Mouse (Mus musculus): ENCODE measurements around the gene Arhgap32.
A peak's percentile ranks its signal among the peaks of the same experiment; 100 is the strongest.

The Arhgap32 gene

GRCm38 (mm10) chr9:32257882-32258281 lies 141.9 kb downstream of the Arhgap32 start:
- DNase-seq = no peak

DNA sequence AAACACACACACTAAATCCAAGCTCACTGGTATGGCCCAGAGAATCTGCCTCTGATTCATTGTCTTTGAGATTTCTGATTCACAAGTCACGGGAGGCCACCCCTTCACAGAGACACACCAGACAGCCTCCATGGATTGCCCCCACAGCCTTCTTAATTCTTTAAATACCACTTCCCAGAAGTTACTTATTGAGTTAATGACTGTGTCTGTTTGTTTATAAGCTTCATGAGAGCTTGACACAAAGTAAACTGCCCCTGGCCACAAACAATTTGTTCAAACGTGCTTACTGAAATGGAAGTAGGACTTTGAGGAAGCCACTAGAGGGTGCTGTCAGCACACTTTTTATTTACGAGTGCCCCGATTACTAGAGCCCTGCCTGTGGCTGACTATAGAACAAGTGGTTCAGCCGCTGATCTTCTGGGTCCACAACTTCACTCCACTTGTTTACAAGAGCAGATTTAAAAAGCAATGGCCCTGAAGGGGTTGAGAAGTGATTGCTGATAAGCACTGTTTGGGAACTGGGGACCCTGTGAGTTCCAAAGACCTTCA lies 156.0 kb downstream of the Arhgap32 start:
- DNase-seq = peak; percentile 52

DNA sequence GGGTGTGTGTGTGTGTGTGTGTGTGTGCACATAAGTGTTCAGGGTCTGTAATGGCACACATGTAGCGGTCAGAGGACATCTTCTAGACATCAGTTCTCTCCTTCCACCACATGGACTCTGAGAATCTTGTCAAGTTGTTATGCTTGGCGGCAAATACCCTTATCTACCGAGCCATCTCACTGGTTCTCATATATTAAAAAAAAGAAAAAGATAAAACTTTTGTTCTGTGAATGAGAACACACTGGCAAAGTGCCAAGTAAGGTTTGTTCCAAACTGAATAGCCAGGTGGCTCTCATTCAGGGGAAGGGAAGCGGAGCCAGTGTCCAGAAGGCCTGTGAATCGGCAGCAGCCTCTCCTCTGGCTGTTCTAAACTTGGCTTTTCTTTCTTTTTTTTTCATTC lies 162.1 kb downstream of the Arhgap32 start:
- DNase-seq = no peak

DNA sequence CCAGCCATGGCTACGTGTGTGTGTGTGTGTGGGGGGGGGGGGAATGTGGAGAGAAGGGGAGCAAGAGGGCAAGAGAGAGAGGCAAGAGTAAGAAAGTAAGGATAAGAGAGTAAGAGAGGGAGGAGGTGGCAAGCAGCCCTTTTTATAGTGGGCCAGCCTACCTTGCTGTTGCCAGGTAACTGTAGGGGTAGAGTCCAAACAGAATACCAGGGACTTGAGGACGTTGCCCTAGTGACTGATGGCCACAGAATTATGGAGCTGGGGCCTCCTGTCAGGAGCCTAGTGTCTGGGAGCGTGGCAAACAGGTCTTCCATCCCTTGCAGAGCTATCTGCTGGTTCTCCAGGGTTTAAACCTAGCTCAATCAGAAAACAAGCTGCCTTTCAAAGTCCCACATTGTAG lies 163.9 kb downstream of the Arhgap32 start:
- DNase-seq = no peak

GRCm38 (mm10) chr9:32280456-32280855 lies 164.5 kb downstream of the Arhgap32 start:
- no peak for DNase-seq

DNA sequence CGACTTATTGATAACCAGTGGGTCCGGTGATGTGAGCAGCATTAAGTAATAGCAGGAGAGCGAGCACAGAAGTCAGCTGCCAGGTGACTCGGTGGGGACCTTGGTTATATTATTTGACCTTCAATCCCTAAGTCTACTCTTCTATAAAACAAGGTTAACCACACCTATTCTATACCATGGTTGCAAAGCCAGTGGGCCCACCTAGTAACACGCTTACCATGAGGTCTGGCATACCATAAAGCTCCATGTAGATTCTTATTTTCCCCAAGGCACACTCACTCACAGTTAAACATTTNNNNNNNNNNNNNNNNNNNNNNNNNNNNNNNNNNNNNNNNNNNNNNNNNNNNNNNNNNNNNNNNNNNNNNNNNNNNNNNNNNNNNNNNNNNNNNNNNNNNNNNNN lies 167.7 kb downstream of the Arhgap32 start:
- DNase-seq = no peak

- DNase-seq = no peak
Measured at GRCm38 (mm10) chr9:32291618-32292017, 175.7 kb downstream of the Arhgap32 start.

- DNase-seq = peak; percentile 39
Measured at GRCm38 (mm10) chr9:32292686-32293085, 176.8 kb downstream of the Arhgap32 start.

GRCm38 (mm10) chr9:32295061-32295800 lies 179.3 kb downstream of the Arhgap32 start:
- DNase-seq = peak; percentile 56

GRCm38 (mm10) chr9:32302501-32303150 lies 186.7 kb downstream of the Arhgap32 start:
- no peak for DNase-seq

DNA sequence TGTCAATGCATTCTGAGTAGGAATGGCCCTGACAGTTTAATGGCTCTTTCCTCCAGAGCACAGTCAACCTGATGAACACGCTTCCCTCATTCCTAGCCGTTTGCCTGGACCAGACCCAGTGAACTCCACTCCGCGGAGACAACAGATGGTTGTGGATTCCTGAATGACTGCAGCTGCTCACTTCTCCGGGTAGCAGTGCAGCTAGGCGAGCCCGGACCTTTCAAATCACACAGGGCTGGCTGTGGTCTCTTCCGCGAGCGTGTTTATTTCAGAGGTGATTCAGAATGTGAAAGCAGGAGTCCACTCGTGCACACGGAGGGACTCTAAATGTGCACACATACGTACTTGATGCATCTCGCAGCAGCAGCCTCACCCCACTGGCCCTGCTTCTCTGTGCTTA lies 195.8 kb downstream of the Arhgap32 start:
- DNase-seq = no peak

DNA sequence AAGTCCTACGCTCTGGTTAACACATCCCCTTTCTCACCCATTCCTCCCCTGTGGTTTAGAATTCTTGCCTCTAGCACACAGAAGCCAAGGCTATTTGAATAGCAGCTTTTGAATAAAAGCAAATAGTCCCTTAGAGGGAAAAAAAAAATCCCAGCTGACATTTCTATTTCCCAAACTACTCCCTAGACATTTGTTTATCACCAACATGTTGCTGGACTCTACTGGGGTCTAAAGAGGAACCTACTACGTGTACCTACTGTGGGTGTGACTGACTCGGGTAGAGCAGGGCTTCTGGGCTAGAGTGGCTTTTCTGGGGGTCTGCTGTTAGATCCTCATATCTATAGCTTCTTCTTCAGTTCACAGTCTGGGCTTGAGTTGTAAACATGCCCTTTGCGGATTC lies 196.3 kb downstream of the Arhgap32 start:
- no peak for DNase-seq

- DNase-seq = no peak
Measured at GRCm38 (mm10) chr9:32314071-32314470, 198.1 kb downstream of the Arhgap32 start.

DNA sequence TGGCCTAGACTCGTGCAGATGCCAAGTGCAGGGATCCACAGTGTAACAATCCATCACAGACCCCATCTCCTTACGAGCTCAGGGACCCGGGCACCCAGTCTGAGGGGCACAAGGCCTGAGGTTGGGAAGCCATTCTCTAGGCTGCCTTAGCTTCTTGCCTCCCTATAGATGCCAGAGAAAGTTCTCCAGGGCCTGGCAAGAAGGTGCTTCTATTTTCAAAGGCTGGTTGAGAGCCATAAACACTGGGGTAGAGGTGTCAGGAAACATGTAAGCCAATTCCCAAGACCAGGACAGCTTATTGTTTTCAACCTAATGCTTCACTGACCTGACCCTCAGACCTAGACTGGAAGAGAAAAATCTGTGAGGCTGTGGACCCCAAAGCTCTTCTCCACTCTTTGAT lies 200.1 kb downstream of the Arhgap32 start:
- no peak for DNase-seq
